Mouse (Mus musculus) Patski (cell line): ENCODE results near the gene Plekha6. TPM values are rescaled to one million over a fixed set of nuclear protein-coding genes. Genes with fewer than 3 reads are reported as not detected.
"Not testable (repeated sequence)": the region's sequence is repeated elsewhere in the genome, so short reads cannot be mapped to it uniquely, and the experiment has no call there.

ENCODE experiments used
- ATAC-seq: fragments of 100-300 bp; one replicate; pipeline ENCODE4 v1.8.0; 2021
- CTCF ChIA-PET: fragments of 350-600 bp; sonication (Branson Sonifier 250); formaldehyde crosslinking; loops from one replicate; lab custom pipeline; 2022; ENCODE audit warnings: inconsistent platforms; lab: Charles Lee
- POLR2A ChIA-PET: fragments of 350-600 bp; sonication (Branson Sonifier 250); formaldehyde crosslinking; loops from one replicate; lab custom pipeline; 2022; ENCODE audit warnings: antibody characterized with exemption, inconsistent platforms; lab: Charles Lee
- DNase-seq: peaks from one replicate; pipeline ENCODE4 v3.0.0-alpha.2; 2011; ENCODE audit warnings: low read depth, low spot score
- H3K27me3 ChIP-seq: fragments of 371-371 bp; one replicate; pipeline ENCODE4 v1.5.1; 2021
- CTCF ChIP-seq: fragments of 100-300 bp; IDR thresholded peaks from one replicate; pipeline ENCODE4 v1.5.1; 2021
- in situ Hi-C: fragments of 300-500 bp; cut with MboI; formaldehyde crosslinking; loops from 3 replicates; pipeline ENCODE4 v1.11.1; 2018; ENCODE audit warnings: low pct_unique_long_range_greater_than_20kb, mixed read lengths
- polyA plus RNA-seq: library from polyadenylated mRNA; unstranded; gene quantifications from one replicate; pipeline ENCODE4 v1.2.3, GENCODE M21; 2021

Plekha6 gene
- polyA plus RNA-seq, 1 experiment from 2014 or later: 17.6 TPM

GRCm38 (mm10) chr1:133332656-133333430, 168.8 kb downstream of the Plekha6 start:
- ATAC-seq (no peak), DNase-seq (no peak)
- peaks cover 57% of the 10 kb centered on the region for H3K27me3 ChIP-seq
- in situ Hi-C loops: no loop called here
- POLR2A ChIA-PET: no interaction called here
- CTCF ChIA-PET: interaction anchor here (1.3 to 1.5 kb wide), 2 partner anchors 17 to 48 kb away, joined by 3 to 4 read pairs; no protein-coding TSS in a partner anchor
- TF ChIP-seq CTCF: no peak

- ATAC-seq (no peak), DNase-seq (no peak)
- peaks cover 60% of the 10 kb centered on the region for H3K27me3 ChIP-seq
- in situ Hi-C loops: no loop called here
- no peak for TF ChIP-seq CTCF
- POLR2A ChIA-PET: no interaction called here
- CTCF ChIA-PET: interaction anchor here (0.8 to 1.5 kb wide), 2 partner anchors 13 to 18 kb away, joined by 3 to 4 read pairs; partner anchors contain the start of gene Kiss1
Measured at GRCm38 (mm10) chr1:133333937-133334336, 169.9 kb downstream of the Plekha6 start.

GRCm38 (mm10) chr1:133340403-133340802, 176.4 kb downstream of the Plekha6 start:
- POLR2A ChIA-PET, CTCF ChIA-PET, DNase-seq, in situ Hi-C loops, ATAC-seq: not testable (repeated sequence)
- H3K27me3 ChIP-seq: peaks cover 48% of the 10 kb centered on the region

- no peak for ATAC-seq
- ChIA-PET CTCF (no interaction called here), POLR2A (interaction anchor here (0.6 kb wide), 1 partner anchor 285 kb away, joined by 3 read pairs; no protein-coding TSS in a partner anchor)
- H3K27me3 ChIP-seq: peaks cover 24% of the 10 kb centered on the region
- TF ChIP-seq CTCF: no peak
- in situ Hi-C loops: no loop called here
- no peak for DNase-seq
Measured at GRCm38 (mm10) chr1:133344357-133344756, 180.3 kb downstream of the Plekha6 start.

GRCm38 (mm10) chr1:133346531-133346930, 182.5 kb downstream of the Plekha6 start:
- TF ChIP-seq CTCF: no peak
- in situ Hi-C loops: no loop called here
- H3K27me3 ChIP-seq: peaks cover 11% of the 10 kb centered on the region
- CTCF ChIA-PET: no interaction called here
- POLR2A ChIA-PET: interaction anchor here (0.6 kb wide), 1 partner anchor 109 kb away, joined by 3 read pairs; no protein-coding TSS in a partner anchor
- DNase-seq (no peak), ATAC-seq (no peak)

- no peak for TF ChIP-seq CTCF
- in situ Hi-C loops: no loop called here
- no peak for ATAC-seq
- ChIA-PET CTCF (no interaction called here), POLR2A (no interaction called here)
- DNase-seq: no peak
- peaks cover 12% of the 10 kb centered on the region for H3K27me3 ChIP-seq
Measured at GRCm38 (mm10) chr1:133347226-133347625, 183.2 kb downstream of the Plekha6 start.

GRCm38 (mm10) chr1:133347693-133348520, 183.9 kb downstream of the Plekha6 start:
- in situ Hi-C loops: no loop called here

GRCm38 (mm10) chr1:133350210-133350609, 186.2 kb downstream of the Plekha6 start, which contains the start of gene Ren1:
Gene Ren1 (plus strand): TSS chr1:133350510.
- ATAC-seq: no peak
- no peak for DNase-seq
- H3K27me3 ChIP-seq: peaks cover 21% of the 10 kb centered on the region
- in situ Hi-C loops: loop anchor here (5.0 to 10.0 kb wide), 2 partner anchors 38 to 305 kb away; partner anchors contain the start of gene Pik3c2b
- TF ChIP-seq CTCF: no peak
- CTCF ChIA-PET: interaction anchor here (0.8 to 1.7 kb wide), 5 partner anchors 30 to 172 kb away, joined by 3 to 4 read pairs (median 3); no protein-coding TSS in a partner anchor
- POLR2A ChIA-PET: no interaction called here

More at GRCm38 (mm10) chr1:133347693-133348520, 183.9 kb downstream of the Plekha6 start:
- DNase-seq (no peak), ATAC-seq (no peak)
- no peak for TF ChIP-seq CTCF
- peaks cover 18% of the 10 kb centered on the region for H3K27me3 ChIP-seq
- ChIA-PET CTCF (no interaction called here), POLR2A (no interaction called here)

- ATAC-seq (no peak), DNase-seq (no peak)
- no peak for TF ChIP-seq CTCF
- H3K27me3 ChIP-seq: peaks cover 29% of the 10 kb centered on the region
- ChIA-PET CTCF (no interaction called here), POLR2A (no interaction called here)
- in situ Hi-C loops: loop anchor here (5.0 to 10.0 kb wide), 2 partner anchors 39 to 307 kb away; partner anchors contain the start of gene Pik3c2b
Measured at GRCm38 (mm10) chr1:133351762-133352161, 187.8 kb downstream of the Plekha6 start.

Other genes starting within 250 kb of the Plekha6 start
- 59.2 TPM for gene Mdm4, start 133.6 kb upstream of the Plekha6 start, polyA plus RNA-seq
- 2.3 TPM for gene Pik3c2b, start 118.5 kb upstream of the Plekha6 start, polyA plus RNA-seq
- gene Ppp1r15b, start 33.1 kb upstream of the Plekha6 start, polyA plus RNA-seq: 44.2 TPM
- gene Golt1a, start 145.6 kb downstream of the Plekha6 start, polyA plus RNA-seq: 6.9 TPM
- gene Kiss1, start 157.7 kb downstream of the Plekha6 start, polyA plus RNA-seq: not detected
- gene Ren1, start 186.3 kb downstream of the Plekha6 start, polyA plus RNA-seq: not detected
- 0.51 TPM for gene Etnk2, start 199.4 kb downstream of the Plekha6 start, polyA plus RNA-seq